Mouse (Mus musculus) spleen, embryonic (tissue): ENCODE measurements around the gene Cx3cr1.

Source experiments
- CTCF ChIA-PET: fragments of 350-600 bp; sonication (Branson Sonifier 250); formaldehyde crosslinking; loops from one replicate; lab custom pipeline; 2022; lab: Charles Lee

Cx3cr1 gene

DNA sequence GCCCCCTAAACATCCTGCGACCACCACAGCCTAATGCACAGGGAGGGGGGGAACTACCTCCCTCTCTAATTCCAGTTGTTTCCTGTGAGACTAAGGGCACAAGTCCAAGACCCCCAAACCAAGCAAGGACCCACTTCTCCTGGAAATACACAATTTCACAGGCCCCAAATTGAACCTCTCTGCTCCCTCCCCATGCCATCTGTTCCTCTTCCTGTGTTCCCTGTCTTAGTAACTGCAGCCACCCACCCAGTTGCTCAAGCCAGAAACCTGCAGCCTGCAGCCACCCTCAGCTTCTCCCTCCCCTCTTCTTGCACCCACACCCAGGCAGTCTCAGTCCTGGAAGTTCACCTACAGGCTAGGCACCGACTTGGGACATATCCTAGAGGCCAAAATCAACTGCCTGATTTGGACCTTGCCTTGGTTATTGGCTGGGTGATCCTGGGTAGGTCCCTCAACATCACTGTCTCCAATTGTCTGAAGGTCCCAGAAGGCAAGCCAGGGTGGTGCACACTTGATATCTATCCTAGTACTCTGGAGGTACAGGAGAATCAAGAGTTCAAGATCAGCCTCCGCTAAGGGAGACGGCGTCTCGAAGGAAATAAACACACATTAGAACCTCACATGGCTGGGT, 90.8 kb downstream of the Cx3cr1 start:
- CTCF ChIA-PET, result no interaction called here

DNA sequence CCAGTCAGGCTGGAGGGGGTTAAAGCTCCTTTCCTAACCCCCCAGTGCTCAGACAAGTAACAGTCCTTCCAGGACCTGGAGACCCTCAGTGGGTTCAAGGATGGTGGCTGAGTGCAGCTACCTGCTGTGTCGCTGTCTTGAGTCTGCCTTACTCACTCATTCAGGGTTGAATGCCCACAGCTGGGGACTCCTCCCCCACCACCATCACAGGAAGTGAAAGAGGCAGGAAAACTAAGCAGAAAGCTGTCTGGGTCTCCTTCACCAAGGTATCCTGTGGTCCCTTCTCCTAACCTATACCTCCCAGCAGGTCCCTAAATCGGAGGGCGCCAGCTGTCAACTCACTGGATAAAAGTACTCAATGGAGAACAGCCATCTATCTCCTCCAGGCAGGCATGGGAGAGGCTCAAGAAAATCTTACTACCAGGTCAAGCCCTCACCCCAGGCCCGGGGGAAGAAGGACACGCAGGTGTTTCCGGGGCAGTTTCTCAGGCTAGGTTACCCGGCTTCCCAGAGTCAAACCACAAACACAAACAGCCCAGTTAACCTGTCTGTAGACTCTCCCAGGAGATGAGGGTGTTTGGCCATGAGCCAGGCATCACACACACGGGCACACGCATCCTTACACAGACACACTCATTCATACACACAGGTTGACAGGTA, 91.4 kb downstream of the Cx3cr1 start:
- CTCF ChIA-PET, result no interaction called here

DNA sequence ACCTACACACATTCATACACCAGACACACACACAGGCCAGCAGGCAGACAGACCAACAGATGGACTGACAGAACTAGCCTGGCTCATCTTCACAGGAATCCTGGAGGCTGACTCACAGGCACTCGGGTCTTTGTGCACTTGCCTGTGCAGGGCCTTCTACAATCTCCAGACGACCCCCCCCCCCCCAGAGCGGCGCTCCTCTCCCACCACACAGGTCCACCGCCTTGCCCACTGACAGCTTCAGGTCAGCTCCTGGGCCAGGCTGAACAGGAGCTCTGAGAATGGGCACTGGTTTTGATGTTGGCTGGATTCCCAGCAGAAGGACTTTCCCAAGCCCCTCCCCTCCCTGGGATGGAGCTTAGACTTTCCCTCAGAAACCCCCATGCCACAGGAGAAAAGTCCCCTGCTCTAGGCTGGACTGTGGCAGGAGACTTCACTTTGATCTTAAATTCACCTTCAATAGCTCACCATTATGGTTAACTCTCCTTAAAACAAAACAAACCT, 92.1 kb downstream of the Cx3cr1 start:
- CTCF ChIA-PET, result interaction anchor here (0.8 kb wide), 1 partner anchor 12 kb away, joined by 4 read pairs; no protein-coding TSS in a partner anchor

DNA sequence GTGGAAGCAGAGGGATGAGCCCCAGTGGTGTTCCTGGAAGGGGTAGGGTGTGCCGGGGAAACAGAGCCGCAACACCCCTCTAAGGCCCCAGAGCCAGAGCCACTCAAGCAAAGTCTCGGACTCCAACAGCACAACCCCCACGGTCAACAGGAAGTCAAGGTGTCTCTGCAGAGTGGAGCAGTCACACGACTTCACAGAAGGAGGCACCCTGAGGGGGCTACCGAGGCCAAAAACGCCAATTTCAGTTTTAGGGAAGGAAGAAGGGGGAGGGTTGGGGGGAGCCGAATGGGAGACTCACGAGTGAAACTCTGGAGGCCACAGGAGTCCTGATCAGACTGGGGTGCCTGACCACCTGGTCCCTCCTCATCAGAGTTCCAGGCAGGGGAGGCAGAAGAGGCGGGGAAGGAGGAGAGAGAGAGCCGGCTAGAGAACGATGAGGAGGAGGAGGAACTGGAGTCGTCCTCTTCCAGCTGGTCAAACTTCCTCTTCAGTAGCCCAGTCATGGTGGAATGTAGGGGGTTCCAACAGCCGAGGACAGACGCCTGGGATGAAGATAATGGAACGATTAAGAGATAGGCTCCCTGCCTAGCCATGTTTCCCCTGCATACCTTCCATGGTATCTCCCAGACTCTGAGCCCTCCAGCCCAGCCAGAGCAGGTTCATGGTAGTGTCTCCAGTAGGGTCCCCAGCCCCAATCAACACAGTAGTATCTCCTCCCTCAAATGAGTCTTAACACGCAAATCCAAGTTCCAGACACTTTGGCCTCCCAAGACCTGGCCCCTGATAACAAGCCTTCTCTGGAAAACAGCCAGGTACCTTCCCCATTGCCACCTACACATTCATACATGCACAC, 92.7 kb downstream of the Cx3cr1 start:
- CTCF ChIA-PET, result interaction anchor here (0.8 kb wide), 1 partner anchor 12 kb away, joined by 4 read pairs; no protein-coding TSS in a partner anchor

DNA sequence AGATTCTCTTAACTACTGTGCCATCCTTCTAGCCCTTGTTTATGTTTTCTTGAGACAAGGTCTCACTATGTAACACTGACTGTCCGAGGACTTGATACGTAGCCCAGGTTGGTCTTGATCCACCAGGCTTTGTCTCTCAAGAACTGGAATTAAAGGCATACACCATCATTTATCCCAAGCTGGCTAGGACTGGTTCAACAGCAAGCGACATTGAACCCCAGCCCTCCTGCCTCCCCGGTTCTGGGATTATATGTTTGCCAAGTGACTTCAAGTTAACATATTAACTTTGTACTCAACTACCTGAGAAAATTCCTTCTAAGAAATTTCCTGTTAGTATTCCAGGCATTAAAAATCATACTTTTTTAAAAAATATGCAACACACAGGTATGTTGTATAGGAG, 94.4 kb downstream of the Cx3cr1 start:
- CTCF ChIA-PET, result no interaction called here

DNA sequence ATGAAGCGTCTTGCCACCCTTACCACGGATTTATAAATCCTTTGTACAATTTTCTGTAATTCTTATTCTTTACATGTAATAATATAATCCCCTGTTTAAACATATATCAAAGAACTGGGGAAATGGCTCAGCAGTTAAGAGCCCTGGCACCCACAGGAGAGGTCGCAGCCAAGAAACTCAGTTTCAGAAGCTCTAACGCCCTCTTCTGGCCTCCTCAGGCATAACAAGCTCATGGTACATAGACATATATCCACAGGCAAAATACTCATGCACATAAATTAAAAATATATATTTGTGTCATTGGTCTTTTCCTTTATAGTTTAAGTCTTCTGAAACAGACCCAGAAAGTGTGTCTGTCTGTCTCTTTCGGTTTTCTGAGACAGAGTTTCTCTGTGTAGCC, 95.1 kb downstream of the Cx3cr1 start:
- CTCF ChIA-PET, result interaction anchor here (1.2 kb wide), 1 partner anchor 12 kb away, joined by 3 read pairs; no protein-coding TSS in a partner anchor

DNA sequence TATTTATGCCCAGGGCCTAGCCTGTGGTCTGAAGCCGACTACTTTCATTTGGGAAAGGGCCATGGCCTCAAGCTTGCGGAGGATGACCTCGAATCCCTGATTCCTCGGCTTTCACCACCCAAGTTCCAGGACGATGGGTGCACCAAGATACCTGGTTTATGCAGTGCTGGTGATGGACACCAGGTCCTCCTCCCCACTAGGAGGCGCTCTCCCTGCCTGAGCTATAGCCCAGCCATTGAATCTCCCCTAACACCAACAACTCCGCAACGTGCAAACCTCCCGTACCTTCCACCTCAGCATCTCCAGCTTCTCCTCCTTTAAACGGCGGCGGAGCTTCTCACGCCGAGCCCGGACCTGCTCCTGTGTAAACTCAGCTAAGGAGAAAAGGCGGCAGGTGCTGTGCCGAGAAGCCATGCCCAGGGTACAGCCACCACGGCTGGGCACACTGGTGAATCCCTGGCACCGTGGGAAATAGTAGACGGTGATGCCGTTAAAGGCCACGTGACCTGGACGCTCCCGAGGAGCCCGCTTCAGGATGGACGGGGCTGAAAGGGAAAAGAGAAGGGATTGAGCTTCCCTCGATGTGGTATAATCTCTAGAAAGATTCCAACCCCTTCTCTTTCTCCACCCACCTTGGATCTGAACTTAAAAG, 95.7 kb downstream of the Cx3cr1 start:
- CTCF ChIA-PET, result interaction anchor here (1.2 kb wide), 1 partner anchor 11 kb away, joined by 3 read pairs; no protein-coding TSS in a partner anchor

DNA sequence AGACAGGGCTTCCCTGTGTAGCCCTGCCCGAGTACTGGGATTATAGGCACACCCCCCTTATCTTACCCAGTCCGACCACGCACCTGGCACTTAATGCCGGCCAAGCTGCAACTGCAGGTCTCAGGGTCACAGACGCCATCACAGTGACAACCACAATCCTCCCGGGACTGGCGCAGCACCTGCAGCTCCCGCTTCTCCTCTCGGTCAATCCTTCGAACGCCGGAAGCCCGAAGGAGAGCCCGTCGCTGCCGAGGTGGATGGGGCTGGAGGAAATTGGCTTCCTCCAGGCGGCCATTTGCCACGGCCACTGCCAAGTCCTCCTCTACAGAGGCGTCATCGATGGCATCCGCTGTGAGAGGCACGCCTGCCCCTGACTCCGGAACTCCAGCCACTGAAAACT, 96.4 kb downstream of the Cx3cr1 start:
- CTCF ChIA-PET, result interaction anchor here (0.7 kb wide), 1 partner anchor 98 kb away, joined by 3 read pairs; no protein-coding TSS in a partner anchor

DNA sequence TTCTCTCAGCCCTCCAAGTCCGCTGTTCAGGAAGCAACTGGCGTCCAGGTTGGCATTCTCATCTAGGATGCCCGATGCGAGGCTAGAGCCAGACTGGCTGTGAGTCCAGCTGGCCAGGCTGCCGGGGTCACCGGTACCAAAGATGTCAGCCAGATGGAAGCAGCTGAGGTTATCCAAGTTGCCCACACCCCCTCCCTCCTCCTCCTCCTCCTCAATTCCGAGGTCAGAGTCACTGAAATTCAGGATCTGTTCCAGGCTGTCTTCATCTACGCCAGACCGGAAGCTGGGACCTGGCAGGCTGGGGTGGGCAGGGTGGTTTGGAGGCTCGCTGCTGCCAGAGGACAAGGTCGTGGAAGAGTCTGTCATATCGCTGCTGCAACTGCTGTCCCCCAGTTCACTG, 97.1 kb downstream of the Cx3cr1 start:
- CTCF ChIA-PET, result interaction anchor here (0.6 to 0.9 kb wide), 2 partner anchors 11 to 21 kb away, joined by 4 to 11 read pairs; no protein-coding TSS in a partner anchor

DNA sequence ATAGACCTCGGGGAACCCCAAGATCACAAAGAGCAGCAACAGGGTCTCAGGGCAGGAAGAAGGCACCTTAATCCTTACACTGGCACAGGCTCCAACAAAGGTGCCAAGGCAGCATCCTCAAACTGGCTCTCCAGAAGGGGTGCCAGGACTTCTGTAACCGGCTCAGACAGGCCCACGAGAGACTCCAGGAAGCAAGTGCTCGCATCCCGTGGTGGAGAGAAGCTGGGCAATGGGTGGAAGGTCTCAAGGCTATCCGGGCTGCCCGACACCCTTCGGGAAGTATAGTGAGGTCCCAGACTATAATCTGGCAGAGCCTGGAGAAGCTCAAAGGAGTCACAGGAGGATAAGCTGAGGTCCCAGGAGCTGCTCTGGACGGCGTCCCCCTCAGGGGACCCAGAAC, 97.5 kb downstream of the Cx3cr1 start:
- CTCF ChIA-PET, result interaction anchor here (0.6 to 0.9 kb wide), 2 partner anchors 12 to 21 kb away, joined by 4 to 11 read pairs; no protein-coding TSS in a partner anchor

DNA sequence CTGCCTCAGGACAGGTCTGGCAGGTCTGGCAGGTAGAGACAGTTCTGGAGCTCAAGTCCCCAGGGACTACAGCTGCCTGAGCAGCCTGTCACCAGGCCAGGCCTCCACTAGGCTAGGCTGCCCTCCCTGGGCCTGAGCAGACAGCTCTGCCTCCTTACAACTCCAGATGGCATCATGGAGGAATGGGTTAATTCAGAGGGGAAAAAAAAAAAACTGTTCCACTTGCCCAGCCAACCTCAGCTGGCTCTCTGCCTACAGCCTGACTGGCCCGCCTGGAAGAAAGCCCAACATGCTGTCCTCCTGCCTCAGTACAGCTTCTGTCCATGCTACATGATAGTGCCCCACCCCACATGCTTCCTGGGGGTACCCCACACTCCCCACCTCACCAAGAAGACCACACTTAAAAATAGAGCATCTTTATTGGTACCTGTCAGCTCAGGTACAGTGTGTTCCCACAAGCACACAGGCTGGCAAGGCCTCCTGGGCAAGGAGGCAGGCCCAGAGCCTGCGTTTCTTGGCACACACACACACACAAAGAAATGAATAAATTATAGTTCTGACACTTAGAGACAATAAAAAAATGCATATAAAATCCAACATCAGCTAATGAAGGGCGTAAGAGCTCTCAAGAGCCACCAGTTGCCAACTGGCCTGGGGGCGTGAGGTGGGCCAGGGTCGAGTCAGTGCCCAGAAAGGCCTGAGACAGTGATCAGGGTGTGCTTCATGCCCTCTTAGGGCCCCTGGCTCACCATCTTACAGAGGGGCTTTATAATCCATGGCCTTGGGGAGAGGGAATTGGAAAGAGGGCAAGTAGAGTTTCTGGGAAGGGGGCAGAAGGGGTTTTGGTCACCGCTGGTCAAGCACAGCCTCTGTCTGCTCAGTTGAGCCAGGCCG, 98.7 kb downstream of the Cx3cr1 start:
- CTCF ChIA-PET, result interaction anchor here (0.6 to 0.7 kb wide), 2 partner anchors 13 to 27 kb away, joined by 3 read pairs; no protein-coding TSS in a partner anchor

DNA sequence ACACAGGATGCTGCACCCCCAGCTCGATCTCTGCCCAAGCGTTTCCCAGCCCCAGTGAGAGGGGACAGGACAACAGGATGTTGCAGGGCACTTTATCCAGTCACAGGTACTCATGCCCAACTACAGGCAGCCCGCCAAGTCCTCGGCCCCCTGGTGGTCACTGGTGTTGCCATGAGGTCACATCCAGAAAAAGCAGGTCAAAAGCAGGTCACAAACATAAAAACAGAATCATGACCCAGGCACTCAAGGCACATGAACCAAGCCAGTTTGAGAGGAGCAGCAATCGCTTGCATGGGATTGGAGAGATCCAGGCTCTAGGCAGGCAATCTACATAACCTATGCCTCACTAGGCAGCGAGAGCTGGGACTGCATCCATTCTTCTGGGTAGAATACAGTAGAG, 99.5 kb downstream of the Cx3cr1 start:
- CTCF ChIA-PET, result interaction anchor here (0.7 kb wide), 1 partner anchor 13 kb away, joined by 3 read pairs; no protein-coding TSS in a partner anchor

DNA sequence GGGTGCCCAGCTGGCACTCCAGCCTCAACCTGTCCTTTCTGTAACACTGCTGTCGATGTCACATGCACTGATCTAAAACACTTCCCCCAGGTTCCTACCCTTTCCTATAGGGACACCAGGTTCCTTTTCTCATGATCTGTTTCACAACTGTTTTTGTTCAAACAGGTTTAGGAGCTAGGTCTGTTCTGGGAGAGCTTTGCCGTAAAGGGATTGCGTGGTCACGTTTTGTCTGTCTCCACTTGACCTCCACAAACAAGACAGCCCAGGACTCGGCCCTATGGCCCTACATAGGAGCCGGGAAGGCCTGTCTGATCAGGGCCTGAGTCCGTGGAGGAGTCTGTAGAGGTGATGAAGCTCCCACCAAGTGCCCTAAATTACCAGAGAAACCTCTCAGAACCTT, 99.9 kb downstream of the Cx3cr1 start:
- CTCF ChIA-PET, result no interaction called here

DNA sequence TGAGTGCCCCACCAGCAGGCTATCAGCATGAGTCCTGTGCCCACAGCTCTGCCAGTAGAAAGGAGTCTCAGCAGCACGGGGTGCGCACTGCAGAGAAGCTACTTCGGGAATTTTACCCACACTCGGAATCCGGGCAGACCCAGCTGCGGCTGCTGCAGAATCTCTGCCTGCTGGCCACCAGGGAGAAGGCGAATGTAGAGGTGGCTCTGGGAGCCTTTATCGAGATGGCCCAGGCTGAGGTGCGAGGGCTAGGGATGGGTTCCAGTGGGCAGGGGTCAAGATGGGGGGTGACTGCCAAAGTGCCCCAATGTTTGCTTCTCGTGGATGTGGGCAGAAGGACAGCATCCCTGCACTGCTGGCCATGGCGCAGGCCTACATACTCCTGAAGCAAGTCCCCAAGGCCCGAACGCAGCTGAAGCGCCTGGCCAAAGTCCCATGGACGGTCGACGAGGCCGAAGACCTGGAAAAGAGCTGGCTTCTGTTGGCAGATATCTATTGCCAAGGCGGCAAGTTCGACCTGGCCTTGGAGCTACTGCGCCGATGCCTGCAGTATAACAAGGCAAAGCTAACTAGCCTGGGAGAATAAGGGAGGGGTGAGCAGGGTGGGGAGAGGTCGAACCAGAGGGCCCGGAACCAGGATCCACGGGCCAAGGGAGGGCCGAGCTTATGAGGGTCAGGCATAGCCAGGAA, 103.3 kb downstream of the Cx3cr1 start:
- CTCF ChIA-PET, result no interaction called here

DNA sequence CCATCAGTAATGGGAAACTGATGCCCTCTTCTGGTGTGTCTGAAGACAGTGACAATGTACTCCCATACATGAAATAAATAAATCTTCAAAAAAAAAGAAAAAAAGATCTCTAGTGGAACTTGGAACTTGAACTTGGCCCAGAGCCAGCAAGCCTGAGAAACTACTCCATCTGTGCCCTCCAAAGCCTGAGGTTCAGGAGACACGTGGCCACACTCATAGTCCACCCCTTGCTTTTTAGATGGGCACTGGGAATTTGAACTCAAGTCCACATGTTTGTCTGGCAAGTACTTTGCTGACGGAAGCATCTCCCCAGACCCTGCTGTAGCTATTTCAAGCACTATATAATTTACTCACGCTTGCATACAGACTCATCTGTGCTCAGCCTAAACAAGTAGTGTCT, 104.5 kb downstream of the Cx3cr1 start:
- CTCF ChIA-PET, result interaction anchor here (0.5 to 1.1 kb wide), 2 partner anchors 12 to 22 kb away, joined by 4 read pairs; no protein-coding TSS in a partner anchor

DNA sequence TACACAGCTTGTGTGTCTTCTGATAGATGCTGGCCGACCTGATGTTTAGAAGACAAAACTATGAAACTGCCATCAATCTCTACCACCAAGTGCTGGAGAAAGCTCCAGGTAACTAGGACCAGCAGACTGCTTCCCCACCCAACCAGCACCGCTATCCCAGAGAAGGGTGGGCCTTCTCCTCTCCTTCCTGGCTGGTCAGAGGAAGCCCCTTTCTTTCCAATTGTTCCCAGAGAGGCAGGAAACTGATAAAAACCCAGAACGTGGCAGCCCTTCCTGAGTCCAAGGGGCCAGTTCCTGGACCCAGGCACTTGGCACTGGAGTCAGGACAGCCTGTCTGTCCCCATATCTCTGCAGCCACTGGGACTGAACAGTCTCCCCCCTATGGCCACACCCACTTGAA, 105.5 kb downstream of the Cx3cr1 start:
- CTCF ChIA-PET, result no interaction called here

DNA sequence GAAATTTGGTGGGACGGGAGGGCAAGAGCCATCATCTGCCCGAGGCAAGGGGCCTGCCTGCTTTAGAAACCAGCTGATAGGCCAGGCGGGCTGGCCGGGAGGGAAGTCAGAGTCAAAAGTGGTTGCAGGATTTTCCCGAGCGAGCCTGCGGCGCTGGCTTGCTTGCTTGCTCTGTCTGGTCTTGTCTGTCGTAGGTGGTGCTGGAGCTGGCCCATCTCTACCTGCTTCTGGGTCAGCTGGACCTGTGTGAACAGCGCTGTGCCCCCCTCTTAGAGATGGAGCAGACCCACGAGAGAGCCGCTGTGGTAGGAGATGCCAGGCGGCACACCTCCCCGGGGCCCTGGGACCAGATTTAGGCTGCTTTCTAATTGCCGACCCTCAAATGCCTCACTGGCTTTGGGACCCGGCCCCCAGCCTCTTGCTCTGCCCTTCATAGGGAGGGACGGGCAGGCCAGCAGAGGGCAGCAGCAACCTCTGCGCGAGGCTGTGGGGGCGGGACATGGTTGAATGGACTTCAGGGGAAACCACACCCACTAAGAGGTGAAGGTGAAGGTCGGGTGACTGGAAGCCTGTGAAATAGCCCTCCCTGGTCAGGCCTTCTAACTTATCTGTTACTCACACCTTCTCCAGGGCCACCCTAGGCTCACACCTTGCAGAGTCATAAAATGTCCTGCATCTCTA, 106.6 kb downstream of the Cx3cr1 start:
- CTCF ChIA-PET, result interaction anchor here (0.7 kb wide), 1 partner anchor 11 kb away, joined by 3 read pairs; no protein-coding TSS in a partner anchor

DNA sequence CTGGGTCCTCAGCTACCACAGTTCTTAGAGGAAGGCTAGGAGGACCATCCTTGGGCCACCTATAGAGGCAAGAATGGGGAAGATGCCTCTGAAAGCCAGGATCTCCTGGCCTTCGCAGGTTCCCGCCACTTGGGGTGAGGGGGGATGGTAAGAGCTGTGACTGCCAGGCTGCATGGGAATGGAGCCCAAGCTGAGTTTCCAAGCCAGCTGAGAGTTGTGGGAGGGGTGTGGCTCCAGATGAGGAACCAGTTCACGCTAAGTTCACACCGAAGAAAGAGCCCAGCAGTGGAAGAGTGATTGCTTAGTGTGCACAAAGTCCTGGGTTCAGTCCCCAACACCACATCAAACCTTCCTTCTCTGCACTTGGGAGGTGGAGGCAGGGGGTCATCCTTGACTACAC, 107.5 kb downstream of the Cx3cr1 start:
- CTCF ChIA-PET, result interaction anchor here (0.7 kb wide), 1 partner anchor 12 kb away, joined by 3 read pairs; no protein-coding TSS in a partner anchor

DNA sequence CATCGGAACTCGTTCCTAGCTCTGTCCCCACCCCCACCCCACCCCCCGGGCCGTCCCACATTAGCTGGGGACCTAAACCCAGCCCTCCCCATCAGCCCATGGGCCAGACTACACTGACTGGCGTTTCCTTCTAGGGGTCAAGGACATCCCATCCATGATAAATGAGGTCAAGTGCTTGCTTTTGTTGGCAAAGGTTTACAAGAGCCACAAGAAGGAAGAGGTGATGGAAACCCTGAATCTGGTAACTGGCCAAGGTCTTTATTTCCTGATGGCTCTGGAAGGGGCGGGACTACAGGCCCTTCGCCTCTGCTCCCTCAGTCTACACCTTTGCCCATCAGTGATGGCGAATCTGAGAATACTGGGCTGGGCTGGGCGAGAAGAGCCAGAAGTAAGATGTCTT, 110.8 kb downstream of the Cx3cr1 start:
- CTCF ChIA-PET, result no interaction called here
